Mouse (Mus musculus) liver, embryonic 14.5 days (tissue): ENCODE measurements around the gene Plek2. TPM values are rescaled to one million over a fixed set of nuclear protein-coding genes. Genes with fewer than 3 reads are reported as not detected.
A peak's percentile ranks its signal among the peaks of the same experiment; 100 is the strongest.

ENCODE experiments used
- ATAC-seq: fragments of 200-750 bp; cut with Nextera tagmentation; 2 replicates; pipeline ENCODE4 v1.8.0; 2017; ENCODE audit warnings: moderate number of reproducible peaks, mild to moderate bottlenecking, moderate library complexity; ENCODE audit not compliant: insufficient read depth
- DNase-seq, 3 experiments: peaks; one replicate each; pipeline ENCODE4 v3.0.0-alpha.2; 2012 to 2013; ENCODE audit warnings: low read depth in 3 of 3, low spot score in 3 of 3
- H3K27ac ChIP-seq: fragments of 300-500 bp; sonication (generic); 2 replicates; pipeline ENCODE4 v1.5.1; 2014; ENCODE audit warnings: moderate library complexity, mild to moderate bottlenecking, control low read depth, inconsistent platforms
- H3K27me3 ChIP-seq: fragments of 300-500 bp; sonication (generic); 2 replicates; pipeline ENCODE4 v1.6.1; 2014; ENCODE audit warnings: mild to moderate bottlenecking, low read length, moderate library complexity; ENCODE audit not compliant: control insufficient read depth, insufficient read depth
- H3K36me3 ChIP-seq: fragments of 300-500 bp; sonication (generic); replicated peaks from 2 replicates; pipeline ENCODE4 v1.6.1; 2014; ENCODE audit warnings: low read depth; ENCODE audit not compliant: control insufficient read depth, insufficient read depth
- H3K4me1 ChIP-seq, 2 experiments: fragments of 200-500 bp in 1 of 2; fragments of 300-500 bp in 1 of 2; sonication (generic) in 1 of 2; replicated peaks; 2 replicates each; pipeline ENCODE4 v1.6.1; 2012 to 2014; ENCODE audit warnings: antibody characterized with exemption in 1 of 2, inconsistent platforms in 1 of 2, low read length in 1 of 2; ENCODE audit not compliant: control insufficient read depth in 2 of 2, insufficient read depth in 2 of 2
- H3K4me2 ChIP-seq: fragments of 300-500 bp; sonication (generic); 2 replicates; pipeline ENCODE4 v1.6.1; 2014; ENCODE audit warnings: low read depth, mild to moderate bottlenecking, control low read depth, moderate library complexity
- H3K4me3 ChIP-seq, 2 experiments: fragments of 200-500 bp in 1 of 2; fragments of 300-500 bp in 1 of 2; sonication (generic) in 1 of 2; 2 replicates each; pipeline ENCODE4 v1.5.1; 2012 to 2014; ENCODE audit warnings: low read depth in 2 of 2, low read length in 2 of 2, mild to moderate bottlenecking in 2 of 2, control low read depth in 1 of 2, inconsistent platforms in 1 of 2, moderate library complexity in 1 of 2; ENCODE audit not compliant: insufficient read depth in 1 of 2
- H3K9ac ChIP-seq: fragments of 300-500 bp; sonication (generic); replicated peaks from 2 replicates; pipeline ENCODE4 v1.6.1; 2014; ENCODE audit warnings: mild to moderate bottlenecking, control low read depth, moderate library complexity
- H3K9me3 ChIP-seq: fragments of 300-500 bp; sonication (generic); 2 replicates; pipeline ENCODE4 v1.6.1; 2016; ENCODE audit warnings: low read length, mixed read lengths; ENCODE audit not compliant: control insufficient read depth
- CTCF ChIP-seq: IDR thresholded peaks from 2 replicates; pipeline ENCODE4 v1.5.1; 2016; ENCODE audit warnings: antibody characterized with exemption, low read depth, control low read depth
- EP300 ChIP-seq: IDR thresholded peaks from 2 replicates; pipeline ENCODE4 v1.6.1; 2016; ENCODE audit warnings: antibody characterized with exemption, low read depth
- WGBS: fragments of 180-500 bp; shearing (Covaris S2); extraction: QIAGEN DNeasy Blood & Tissue Kit; methylation state at CpG from one replicate; pipeline ENCODE4 v1.1.7; 2014; ENCODE audit not compliant: insufficient replicate concordance; 5-methylcytosine and 5-hydroxymethylcytosine counted together
- polyA plus RNA-seq, 2 experiments: library from polyadenylated mRNA; depleted of rRNA in 1 of 2; stranded (reverse) in 1 of 2; unstranded in 1 of 2; fragments of >200 nt; fragmentation: Nextera tagmentation in 1 of 2; extraction: Ambion mirVana in 1 of 2; gene quantifications; 2 replicates each; pipeline versions ENCODE4 v1.2.1 to v1.2.3; 2012 to 2014

Plek2 gene
- 18.7 and 21.5 TPM in 2 replicates for polyA plus RNA-seq (2012; rRNA removed)
- polyA plus RNA-seq (2014; fragmentation: Nextera tagmentation; extraction: Ambion mirVana) = 51.0 and 51.5 TPM in 2 replicates

DNA sequence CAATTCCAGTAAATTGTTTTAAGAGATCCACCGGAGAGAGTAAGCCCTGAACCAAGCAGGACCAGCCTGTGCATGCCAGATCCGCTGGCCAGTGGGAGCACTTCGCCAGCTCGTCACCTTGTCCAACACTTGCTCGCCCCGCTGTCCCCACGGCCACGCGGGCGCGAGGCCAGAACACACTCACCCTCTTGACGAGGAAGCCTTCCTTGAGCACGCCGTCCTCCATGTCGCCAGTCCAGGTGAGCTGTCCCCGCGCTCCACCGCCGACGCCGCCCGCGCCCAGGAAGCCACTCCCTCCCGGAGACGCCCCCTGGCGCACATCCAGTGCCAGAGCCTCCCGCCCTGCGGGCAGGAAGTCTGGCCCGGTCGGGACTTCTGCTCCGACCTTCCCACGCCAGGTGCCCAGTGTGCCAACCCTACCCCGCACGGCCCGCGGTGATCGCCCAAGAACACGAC lies at the start of gene Plek2:
Gene Plek2 (minus strand): TSS at position 258 of the 456 bp plus-strand sequence.
- Histone ChIP-seq H3K4me3 (peak within 1 kb of the TSS; percentile 75 to 88), H3K27ac (peak within 1 kb of the TSS; percentile 58), H3K27me3 (no peaks in the 10 kb centered on the region; the same call in 1 of the 2 replicates), H3K36me3 (peaks cover 15% of the 10 kb centered on the region), H3K9me3 (no peaks in the 10 kb centered on the region; the same call in 1 of the 2 replicates), H3K9ac (peak within 1 kb of the TSS; percentile 90), H3K4me1 (peaks cover 38 to 40% of the 10 kb centered on the region in 2 experiments), H3K4me2 (peak within 1 kb of the TSS; percentile 68)
- WGBS = 3% methylated on average over 38 of the region's 38 CpGs
- peak; percentile 81 for TF ChIP-seq CTCF
- no peak for TF ChIP-seq EP300
- DNase-seq (peak; percentile 57 to 68 (median 58)), ATAC-seq (peak; percentile 49)

DNA sequence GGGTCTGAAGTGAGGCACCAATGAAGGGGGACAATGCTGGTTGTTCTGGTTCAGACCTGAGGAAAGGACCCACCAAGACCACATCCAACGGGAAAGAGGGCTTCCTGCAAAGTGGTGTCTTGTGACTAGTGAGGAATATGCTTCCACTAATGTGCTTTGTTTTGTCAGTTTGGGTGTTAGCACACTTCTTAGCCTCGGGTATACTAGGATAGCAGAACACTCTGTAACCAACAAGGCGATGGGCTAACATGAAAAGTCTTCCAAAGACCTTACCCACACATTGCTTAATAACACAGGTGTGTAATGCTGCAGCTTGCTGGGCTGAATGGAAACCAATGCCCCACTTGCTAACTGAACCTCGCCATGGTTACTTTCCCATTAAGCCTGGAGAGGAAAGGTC lies 49.6 kb upstream of the Plek2 start:
- H3K36me3 ChIP-seq = no peaks in the 10 kb centered on the region
- H3K4me3 ChIP-seq = no peak overlapping the region
- TF ChIP-seq CTCF (no peak), EP300 (no peak)
- H3K4me2 ChIP-seq = no peak overlapping the region
- H3K27ac ChIP-seq = no peak overlapping the region
- no peaks in the 10 kb centered on the region for H3K9me3 ChIP-seq
- WGBS = 50% methylated on average over 4 of the region's 4 CpGs
- H3K4me1 ChIP-seq = no peaks in the 10 kb centered on the region
- ATAC-seq (no peak), DNase-seq (no peak)
- H3K27me3 ChIP-seq = no peaks in the 10 kb centered on the region
- H3K9ac ChIP-seq = no peak overlapping the region

DNA sequence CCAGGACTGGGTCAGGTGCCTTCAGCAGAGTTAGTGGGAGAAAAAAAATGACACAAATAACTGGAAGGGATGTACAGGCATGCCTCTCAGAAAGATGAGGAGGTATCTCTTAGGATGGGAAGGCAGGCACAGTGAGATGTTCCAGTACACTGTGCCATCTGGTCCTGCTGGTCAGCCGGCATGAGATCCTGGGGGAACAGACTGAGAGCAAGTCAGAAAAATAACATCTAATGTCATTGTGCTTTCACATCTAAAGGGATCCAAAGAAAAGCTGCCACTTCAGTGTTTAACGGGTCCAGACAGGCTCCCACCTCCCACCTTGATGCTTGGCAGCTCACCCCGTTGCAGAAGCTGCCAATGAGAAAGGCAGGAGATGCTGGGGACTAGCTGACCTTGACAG lies 45.7 kb upstream of the Plek2 start:
- no peaks in the 10 kb centered on the region for H3K4me1 ChIP-seq
- no peak overlapping the region for H3K9ac ChIP-seq
- H3K4me2 ChIP-seq = no peak overlapping the region
- no peaks in the 10 kb centered on the region for H3K36me3 ChIP-seq
- H3K27me3 ChIP-seq = no peaks in the 10 kb centered on the region
- H3K4me3 ChIP-seq = no peak overlapping the region
- no peak overlapping the region for H3K27ac ChIP-seq
- TF ChIP-seq CTCF (no peak), EP300 (no peak)
- H3K9me3 ChIP-seq = no peaks in the 10 kb centered on the region
- WGBS = 57% methylated on average over 3 of the region's 3 CpGs
- DNase-seq = no peak
- no peak for ATAC-seq

DNA sequence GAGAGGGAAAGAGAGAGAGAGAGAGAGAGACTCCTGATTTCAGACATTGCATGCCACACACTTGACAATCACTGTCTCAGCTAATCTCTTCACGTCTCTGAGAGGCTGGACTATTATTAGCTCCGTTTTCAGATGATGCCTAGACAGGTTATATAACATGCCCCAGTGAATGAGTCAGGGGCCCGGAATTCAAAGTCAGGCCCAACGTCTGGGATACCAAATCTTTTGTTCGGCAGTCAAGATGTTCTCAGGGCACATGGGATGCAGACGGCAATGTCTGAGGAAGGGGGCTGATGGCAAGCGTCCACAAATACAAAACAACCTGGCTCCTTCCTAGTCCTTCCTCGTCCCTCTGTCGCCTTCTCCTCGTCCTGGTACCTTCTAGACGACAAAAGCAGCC lies 45.3 kb upstream of the Plek2 start:
- DNase-seq (no peak), ATAC-seq (no peak)
- H3K4me2 ChIP-seq = no peak overlapping the region
- no peaks in the 10 kb centered on the region for H3K27me3 ChIP-seq
- TF ChIP-seq CTCF (no peak), EP300 (no peak)
- H3K27ac ChIP-seq = no peak overlapping the region
- H3K4me3 ChIP-seq = no peak overlapping the region
- no peak overlapping the region for H3K9ac ChIP-seq
- H3K36me3 ChIP-seq = no peaks in the 10 kb centered on the region
- no peaks in the 10 kb centered on the region for H3K9me3 ChIP-seq
- H3K4me1 ChIP-seq = no peaks in the 10 kb centered on the region
- 49% methylated on average over 11 of the region's 11 CpGs for WGBS

DNA sequence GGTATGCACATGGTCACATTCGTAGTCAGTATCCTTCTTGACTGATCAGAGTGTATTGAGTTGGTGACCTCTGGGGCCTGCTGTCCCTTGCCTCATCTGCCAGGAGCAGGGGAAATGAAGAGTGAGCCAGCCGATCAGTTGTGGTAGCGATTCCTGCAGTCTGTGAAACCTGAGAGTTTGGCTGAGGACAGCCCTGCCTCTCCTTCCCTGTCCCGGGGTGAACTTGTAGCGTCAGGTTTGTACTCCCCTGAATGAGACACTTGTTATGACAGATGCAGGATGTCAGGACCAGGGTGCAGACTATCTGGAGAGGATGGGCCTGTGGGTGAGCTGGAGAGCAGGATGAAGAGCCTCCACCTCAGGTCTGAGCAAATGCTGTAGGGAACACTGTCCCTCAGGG lies 40.9 kb upstream of the Plek2 start:
- WGBS = 60% methylated on average over 5 of the region's 5 CpGs
- Histone ChIP-seq H3K4me1 (no peaks in the 10 kb centered on the region), H3K27me3 (no peaks in the 10 kb centered on the region), H3K4me3 (no peak overlapping the region), H3K4me2 (no peak overlapping the region), H3K9me3 (no peaks in the 10 kb centered on the region), H3K27ac (no peak overlapping the region), H3K9ac (no peak overlapping the region), H3K36me3 (no peaks in the 10 kb centered on the region)
- ATAC-seq (no peak), DNase-seq (no peak)
- TF ChIP-seq EP300 = no peak
- TF ChIP-seq CTCF = no peak
